Mouse (Mus musculus): Measurements from ENCODE around the gene Shc4.
A peak's percentile ranks its signal among the peaks of the same experiment; 100 is the strongest.

The Shc4 gene

DNA sequence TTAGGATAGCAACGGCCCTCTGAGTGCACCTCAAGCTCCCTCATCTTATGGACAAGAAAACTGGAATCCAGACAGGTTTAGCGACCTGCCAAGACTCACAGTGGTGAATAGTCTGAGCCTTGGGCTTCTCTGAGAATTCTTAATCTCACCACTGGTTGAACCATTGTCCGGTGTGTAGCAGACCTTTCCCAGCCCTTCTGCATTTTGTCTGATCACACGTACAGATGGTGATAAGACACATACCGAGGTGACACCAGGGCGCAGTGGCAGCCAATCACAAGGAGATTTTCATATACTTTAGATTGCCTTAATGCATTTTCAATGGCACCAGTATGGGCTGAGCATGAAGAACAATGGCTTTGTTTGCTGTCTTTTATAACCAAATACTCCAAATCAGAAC lies 95.5 kb downstream of the Shc4 start:
- no peak for DNase-seq

DNA sequence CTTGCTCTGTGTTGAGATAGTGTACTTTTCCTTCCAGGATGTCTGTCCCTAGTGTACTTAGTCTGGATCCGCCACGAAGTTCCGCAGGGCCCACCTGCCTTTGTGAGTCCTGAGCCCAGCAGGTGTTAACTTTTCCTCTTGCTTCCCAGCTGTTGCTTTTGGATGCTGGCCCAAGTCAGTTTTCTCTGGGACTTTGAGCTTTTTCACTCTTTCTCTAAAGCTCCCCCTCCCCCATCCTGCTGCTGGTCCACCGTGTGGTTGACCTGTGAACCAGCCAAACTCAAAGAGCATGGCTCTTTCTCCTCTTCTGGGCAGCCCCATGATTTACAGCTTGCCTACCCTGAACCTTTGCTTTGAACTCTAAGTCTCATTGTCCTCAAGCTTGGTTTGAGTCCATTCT lies 97.4 kb downstream of the Shc4 start:
- DNase-seq = no peak

- peak; percentile 98 for DNase-seq
These were observed 99.1 kb downstream of the Shc4 start, which contains the start of gene Cep152 for GRCm38 (mm10) chr2:125624837-125625351. Cep152 (minus strand) TSS chr2:125625113.

- DNase-seq = no peak
These were observed 99.7 kb downstream of the Shc4 start for GRCm38 (mm10) chr2:125624127-125624685.

GRCm38 (mm10) chr2:125623211-125623610 lies 100.7 kb downstream of the Shc4 start:
- no peak for DNase-seq

GRCm38 (mm10) chr2:125620213-125620907 lies 103.6 kb downstream of the Shc4 start:
- no peak for DNase-seq

- no peak for DNase-seq
These were observed 108.0 kb downstream of the Shc4 start for GRCm38 (mm10) chr2:125615858-125616424.

GRCm38 (mm10) chr2:125615440-125615839 lies 108.5 kb downstream of the Shc4 start:
- no peak for DNase-seq

DNA sequence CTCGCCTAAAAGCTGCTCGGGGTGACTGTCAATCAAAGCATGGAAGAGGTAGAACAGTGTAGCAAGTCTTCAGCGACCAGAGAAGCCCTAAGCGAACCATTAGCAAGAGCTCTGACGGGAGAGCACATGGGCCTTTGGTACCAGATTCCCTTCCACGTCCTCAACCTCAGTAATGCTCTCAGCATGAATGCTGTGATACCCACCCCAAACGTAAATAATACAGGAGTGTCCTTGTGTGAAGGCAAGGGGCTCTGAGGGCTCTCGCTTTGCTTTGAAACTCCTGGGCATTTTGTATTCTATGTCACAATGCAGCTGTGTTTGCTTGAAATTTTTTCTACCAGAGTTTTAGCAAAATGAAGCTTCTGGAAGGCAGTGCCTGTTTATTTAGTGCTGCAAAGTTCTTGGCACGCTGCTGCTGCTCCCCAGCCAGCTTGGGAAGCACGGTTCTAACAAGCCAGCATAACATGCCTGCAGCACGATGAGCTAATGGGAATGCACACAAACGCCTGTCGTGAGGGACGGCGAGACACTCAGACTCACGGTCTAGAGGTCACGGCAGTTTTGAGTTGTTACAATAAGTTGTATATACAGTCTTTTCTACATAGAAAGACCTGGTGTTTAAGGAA lies 117.6 kb downstream of the Shc4 start:
- peak; percentile 14 for DNase-seq

GRCm38 (mm10) chr2:125604646-125605045 lies 119.3 kb downstream of the Shc4 start:
- no peak for DNase-seq

- DNase-seq = no peak
These were observed 121.0 kb downstream of the Shc4 start for GRCm38 (mm10) chr2:125602970-125603369.

GRCm38 (mm10) chr2:125598958-125599357 lies 125.0 kb downstream of the Shc4 start:
- no peak for DNase-seq

DNA sequence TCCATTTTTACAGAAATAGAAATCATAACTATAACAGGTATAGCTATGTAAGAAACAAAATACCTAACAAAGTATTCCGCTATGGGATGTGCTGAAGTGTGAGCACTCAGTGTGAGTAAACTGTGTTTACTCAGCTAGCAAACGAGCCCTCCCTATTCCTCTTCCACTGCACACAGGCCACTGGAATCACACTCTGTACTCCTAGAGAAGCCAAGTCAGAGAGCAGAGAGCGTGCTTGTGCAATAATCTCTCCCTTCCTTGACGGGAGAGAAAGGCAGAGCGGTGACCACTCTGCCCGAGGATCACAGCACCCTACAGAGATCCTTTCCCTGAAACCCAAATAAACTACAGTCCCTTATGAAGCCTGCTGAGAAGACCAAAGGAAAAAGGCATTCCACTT lies 125.7 kb downstream of the Shc4 start:
- DNase-seq = no peak

DNA sequence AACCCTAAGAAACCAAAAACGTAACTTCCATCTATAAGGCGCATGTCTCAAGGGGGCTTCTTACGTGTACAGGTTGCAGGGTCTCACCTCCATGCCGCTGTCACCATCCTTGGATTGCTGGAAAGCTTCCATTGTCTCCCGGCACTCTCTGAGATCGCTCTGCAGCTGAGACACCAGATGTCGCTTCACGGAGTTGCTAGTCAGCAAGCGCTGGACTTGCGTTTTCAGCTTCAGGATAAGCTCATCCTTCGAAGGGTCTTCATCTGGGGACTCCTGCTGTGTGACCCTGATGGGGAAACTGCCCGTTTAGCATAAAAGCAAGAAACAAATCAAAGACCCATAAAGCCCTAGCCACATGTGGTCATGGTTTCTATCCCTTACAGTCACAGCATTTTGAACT lies 129.2 kb downstream of the Shc4 start:
- no peak for DNase-seq

DNA sequence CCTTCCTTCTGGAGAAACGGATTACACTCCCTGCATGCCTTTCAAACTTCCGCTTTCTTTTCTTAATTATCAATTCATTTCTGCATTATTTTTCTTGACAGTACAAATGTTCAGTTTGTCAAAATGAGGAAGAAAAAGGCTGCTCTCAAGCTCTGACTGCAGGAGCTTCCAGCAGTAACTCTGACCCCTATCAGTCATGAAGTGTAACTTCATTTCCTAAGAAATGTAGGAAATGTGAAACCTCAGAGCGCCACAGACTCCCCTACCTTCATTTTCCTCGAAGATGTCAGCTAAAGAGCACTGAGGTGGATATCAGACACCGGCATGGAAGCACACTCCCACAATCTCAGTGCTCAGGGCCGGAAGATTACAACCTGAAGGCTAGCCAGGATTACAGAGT lies 129.9 kb downstream of the Shc4 start:
- no peak for DNase-seq

- DNase-seq = no peak
These were observed 132.1 kb downstream of the Shc4 start for GRCm38 (mm10) chr2:125591895-125592294.

GRCm38 (mm10) chr2:125589287-125589686 lies 134.7 kb downstream of the Shc4 start:
- no peak for DNase-seq

DNA sequence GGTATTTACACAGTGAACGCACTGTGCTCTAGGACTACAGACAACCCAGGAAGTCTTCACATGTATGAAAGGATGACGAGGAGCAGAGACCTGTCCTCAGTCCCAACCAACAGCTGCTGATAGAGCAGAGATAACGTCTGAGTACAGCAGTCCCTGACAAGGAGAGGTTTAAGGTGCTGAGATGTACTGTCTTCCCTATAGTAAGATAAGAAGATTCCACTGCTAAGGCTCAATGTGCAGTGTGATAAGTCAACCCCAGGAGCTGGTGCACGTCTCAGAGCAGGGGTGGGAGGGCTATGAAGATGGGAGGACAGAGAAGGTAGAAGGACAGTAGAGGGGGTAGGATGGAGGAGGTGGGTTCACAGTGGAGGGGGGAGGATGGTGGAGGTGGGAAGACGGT lies 142.9 kb downstream of the Shc4 start:
- DNase-seq = no peak

DNA sequence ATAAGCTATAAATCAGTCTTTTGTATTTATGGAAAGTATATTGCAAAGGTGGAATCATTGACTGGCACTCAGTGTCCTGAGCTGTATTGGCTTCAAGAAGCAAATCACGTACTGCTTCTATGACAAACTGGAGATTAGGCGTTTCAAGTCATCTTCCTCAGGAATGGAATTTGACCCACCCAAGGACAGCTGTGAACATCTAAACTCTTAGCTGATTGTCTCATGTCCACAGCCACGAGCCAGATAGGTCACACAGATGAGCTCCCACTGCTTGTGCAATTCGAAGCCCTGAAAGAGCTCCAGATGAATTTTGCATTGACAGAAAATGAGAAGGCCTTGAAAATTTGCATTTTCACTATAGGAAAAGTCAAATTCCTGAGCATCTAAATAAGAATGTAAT lies 146.3 kb downstream of the Shc4 start:
- no peak for DNase-seq

All from right cerebral cortex, postnatal 25 days (tissue).